Mouse (Mus musculus): ENCODE data around the gene Gfy.
"Not testable (repeated sequence)": the region's sequence is repeated elsewhere in the genome, so short reads cannot be mapped to it uniquely, and the experiment has no call there.

The Gfy gene

DNA sequence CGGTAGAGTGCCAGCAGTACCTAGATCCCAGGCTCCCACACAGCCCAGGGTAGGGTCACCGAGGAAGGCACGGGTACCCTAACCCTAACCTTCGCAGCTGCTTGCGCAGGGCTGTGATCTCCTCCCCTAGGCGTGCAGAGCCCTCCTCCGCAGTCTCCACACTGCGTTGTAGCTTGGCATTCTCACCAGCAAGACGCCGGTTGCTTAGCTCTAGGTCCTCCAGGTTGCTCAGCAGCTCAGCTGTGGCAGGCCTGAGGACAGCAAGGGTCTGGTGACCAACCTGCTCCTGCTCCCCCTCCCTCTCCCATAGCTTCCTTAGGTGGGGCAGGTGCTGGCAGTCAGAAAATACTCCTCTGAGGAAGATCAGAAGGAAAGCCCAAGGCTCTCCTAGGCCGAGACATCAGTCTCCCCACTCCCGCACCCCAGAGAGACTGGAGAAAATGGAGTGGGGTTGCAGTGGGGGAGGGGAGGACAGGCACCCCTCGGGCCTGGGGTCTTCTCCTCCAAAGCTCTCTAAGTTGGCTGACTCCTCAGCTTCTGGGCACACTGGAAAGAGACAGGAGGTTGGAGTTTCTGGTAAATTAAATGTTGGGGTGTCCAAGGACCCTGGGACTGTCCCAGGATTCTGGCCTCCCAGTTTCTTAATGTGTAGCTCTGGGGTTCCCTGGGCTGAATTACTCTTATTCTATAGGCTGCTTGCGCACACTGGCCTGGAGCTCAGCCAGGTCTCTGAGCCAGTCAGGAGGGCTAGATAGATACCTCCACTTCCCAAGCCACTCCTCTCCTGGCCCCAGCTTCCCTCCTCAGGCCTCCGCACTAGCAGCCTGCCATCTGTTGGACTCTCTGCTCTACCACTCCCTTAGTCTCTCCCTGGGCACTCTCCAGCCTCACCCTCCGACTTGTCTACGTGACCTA lies 14.8 kb upstream of the Gfy start:
- no peak for DNase-seq (ENCODE audit: low spot score)

DNA sequence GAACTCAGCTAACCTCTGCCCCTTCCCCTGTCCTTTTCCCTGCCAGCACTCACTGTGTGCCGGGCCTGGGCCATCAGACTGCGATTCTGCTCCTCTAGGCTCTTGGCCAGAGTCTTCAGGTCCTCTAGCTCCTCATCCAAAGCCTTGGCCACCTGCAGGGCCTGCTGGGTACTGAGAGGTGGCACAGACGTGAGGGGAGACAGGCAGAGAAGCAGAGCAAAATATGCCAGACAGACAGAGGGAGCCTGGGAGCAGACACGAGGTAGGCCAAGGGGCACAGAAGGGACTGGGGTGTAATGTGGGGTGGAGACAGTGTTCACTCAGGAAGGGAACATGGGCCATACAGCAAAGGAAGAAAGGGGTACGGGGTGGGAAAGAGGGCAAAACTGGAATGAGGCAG lies 14.0 kb upstream of the Gfy start:
- DNase-seq (ENCODE audit: low spot score): no peak

GRCm38 (mm10) chr7:45192585-45193310 lies 13.4 kb upstream of the Gfy start:
- no peak for DNase-seq (ENCODE audit: low spot score)

GRCm38 (mm10) chr7:45191803-45192363 lies 12.5 kb upstream of the Gfy start:
- DNase-seq (ENCODE audit: low spot score): no peak

DNA sequence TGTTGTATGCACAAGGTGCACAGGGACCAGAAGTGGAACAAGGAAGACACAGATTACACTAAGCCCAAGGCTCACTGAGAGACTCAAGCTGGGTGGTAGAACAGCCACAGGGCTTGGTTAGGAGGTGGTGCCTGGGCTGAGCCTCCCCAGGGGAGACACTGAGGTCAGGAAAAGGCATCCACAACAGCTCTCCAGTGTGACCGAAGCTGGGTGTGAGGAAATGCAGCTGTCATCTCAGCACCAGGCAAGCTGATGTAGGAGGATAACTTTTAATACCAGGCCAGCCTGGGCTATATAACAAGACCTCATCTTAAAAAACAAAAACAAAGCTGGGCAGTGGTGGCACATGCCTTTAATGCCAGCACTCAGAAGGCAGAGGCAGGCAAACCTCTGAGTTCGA lies 11.8 kb upstream of the Gfy start:
- DNase-seq (ENCODE audit: low spot score): no peak

GRCm38 (mm10) chr7:45190186-45190585 lies 10.8 kb upstream of the Gfy start:
- DNase-seq (ENCODE audit: low spot score): no peak

DNA sequence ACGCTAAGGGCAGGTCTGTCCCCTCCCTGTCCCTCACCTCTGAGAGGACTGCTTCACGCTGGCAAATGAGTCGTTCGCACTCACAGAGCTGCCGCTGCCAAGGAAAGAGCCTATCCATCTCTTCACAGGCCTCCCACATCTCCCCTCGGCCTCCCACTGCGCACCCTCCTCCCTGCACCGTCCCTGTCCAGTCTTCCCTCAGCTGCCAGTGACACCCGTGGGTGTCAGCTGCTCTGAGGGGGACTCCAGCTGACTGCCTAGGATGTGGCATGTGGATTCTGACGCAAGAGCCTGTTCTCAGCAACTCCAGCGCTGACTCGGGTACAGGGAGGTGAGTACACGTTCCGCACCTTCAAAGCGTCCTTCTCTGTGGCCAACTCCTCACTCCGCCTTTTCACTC lies 10.2 kb upstream of the Gfy start:
- no peak for DNase-seq (ENCODE audit: low spot score)

DNA sequence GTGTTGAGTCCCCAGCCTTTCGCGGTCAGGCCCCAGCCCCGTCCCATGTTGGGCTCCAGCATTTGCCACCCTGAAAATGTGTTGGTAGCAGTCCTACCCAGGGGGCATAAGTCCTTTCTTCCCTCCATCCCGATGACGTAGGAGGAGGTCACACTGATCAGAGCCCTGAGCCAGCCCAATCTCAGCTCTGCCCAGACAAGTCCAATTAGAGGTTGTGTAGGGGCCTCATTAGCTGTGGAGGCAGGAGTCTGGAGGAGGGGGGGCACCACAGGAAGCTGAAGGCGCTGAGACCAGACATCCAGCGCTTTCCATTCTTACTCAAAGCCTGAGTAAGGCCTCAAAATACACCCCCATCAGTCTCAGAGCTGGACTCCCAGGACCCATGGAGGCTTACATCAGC lies 6.6 kb upstream of the Gfy start:
- DNase-seq (ENCODE audit: low spot score): no peak

DNA sequence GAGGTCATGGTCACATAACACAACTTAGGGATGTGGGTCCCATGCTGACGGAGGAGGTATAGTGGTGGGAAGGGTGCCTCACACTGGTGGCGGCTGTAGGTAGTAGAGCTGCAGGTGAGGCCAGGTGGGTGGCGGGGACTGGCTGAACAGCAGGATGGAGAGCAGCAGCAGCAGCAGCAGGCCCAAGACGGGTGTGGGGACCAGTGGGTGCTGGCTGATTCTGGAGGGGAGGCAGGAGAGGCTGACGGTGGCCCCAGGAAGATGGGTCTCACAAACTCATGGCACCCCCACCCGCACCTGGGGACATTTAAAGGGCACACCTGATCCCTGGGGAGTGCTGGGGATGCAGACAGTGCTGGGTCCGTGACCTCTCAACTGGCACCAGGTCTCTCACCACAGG lies 4.3 kb upstream of the Gfy start:
- DNase-seq (ENCODE audit: low spot score): no peak

DNA sequence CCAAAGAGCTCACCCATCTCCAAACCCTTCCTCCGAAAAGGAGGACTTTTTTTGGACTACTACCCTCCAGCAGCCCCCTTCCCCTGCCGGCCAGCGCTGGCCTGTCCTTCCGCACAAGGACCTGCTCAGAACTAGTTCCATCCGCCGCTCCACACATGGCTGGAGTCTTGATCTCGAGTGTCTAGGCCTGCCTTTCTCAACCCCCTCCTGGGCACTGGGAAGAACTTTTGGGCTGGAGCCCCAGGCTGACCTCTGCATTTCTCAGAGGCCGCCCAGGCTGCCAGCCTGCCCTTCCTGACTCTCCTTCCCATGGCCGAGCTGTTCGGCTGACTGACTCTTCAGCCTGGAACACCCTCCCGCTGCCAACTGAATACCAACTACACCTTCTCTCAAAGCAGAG lies 3.2 kb upstream of the Gfy start:
- DNase-seq (ENCODE audit: low spot score): no peak

GRCm38 (mm10) chr7:45182199-45182601 lies 2.8 kb upstream of the Gfy start:
- peak; percentile 59 for DNase-seq (ENCODE audit: low spot score)

- no peak for DNase-seq (ENCODE audit: low spot score)
Measured at GRCm38 (mm10) chr7:45181540-45181939, 2.2 kb upstream of the Gfy start.

DNA sequence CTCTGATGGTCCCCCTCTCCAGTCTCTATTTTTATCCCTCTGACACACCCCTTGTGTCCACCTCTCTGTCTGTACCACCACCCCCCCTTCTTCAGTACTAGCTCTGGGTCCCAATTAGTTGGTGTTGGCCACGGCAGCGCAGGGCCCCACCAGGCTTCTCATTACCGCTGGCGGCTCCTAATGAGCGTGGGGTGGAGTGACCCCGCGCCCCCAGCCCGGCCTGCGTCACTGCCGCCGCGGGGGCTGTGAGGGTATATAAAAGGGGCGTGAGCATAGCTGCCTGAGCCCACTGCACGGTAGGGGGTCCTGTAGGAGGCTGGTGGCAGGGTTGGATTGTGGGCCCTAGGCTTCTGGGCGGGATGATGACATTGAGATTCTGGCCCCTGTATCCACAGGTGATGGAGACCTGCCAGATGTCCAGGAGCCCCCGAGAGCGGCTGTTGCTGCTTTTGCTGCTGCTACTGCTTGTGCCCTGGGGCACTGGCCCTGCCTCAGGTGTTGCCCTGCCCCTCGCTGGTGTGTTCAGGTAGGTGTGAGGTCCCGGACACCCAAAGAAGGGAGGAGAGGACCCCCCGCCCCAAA lies 1.6 kb upstream of the Gfy start, which contains the start of gene Pth2:
Pth2 (plus strand) TSS at position 100 of the 582 bp plus-strand sequence.
- DNase-seq (ENCODE audit: low spot score): no peak

- DNase-seq (ENCODE audit: low spot score): no peak
Measured at GRCm38 (mm10) chr7:45178550-45178949, 819 bp downstream of the Gfy start.

DNA sequence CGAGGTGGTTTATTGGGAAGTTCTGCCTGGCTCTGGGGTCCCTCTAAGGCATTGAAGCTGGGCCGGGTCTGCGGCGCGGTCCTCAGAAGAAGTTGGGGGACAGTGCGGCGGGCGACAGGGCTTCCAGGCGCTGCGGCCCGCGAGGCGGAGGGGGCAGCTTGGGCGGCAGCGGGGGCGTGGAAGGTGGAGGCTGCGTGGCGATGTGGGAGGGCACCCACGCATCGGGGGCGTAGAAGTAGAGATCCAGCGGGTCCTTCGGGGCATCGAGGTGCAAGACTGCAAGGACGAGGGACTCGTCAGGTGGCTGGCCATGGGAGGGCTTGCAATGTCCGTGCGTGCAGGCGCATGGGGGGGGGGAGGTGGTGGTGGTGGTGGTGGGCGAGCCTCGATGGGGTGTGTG lies 3.0 kb downstream of the Gfy start:
- no peak for DNase-seq (ENCODE audit: low spot score)

- no peak for DNase-seq (ENCODE audit: low spot score)
Measured at GRCm38 (mm10) chr7:45175929-45176328, 3.4 kb downstream of the Gfy start.

DNA sequence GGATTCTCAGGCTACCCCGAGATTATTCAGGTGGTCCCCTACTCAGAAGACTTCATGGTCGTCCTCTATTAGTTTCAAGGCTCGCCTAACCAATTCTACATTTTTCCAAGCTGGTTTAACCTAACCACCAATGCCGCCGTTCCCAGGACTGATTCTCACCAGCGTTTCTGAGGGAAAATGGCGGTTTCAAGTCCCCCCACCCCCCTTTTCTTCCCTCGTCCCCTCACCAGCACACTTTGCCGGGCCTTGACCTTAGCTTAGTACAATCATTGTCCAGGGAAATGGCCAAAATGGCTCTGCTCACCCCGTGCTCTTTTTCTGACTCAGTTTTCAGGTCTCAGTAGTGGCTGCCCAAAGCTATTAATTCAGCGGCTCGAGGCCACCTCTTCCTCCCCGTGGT lies 4.0 kb downstream of the Gfy start:
- no peak for DNase-seq (ENCODE audit: low spot score)

DNA sequence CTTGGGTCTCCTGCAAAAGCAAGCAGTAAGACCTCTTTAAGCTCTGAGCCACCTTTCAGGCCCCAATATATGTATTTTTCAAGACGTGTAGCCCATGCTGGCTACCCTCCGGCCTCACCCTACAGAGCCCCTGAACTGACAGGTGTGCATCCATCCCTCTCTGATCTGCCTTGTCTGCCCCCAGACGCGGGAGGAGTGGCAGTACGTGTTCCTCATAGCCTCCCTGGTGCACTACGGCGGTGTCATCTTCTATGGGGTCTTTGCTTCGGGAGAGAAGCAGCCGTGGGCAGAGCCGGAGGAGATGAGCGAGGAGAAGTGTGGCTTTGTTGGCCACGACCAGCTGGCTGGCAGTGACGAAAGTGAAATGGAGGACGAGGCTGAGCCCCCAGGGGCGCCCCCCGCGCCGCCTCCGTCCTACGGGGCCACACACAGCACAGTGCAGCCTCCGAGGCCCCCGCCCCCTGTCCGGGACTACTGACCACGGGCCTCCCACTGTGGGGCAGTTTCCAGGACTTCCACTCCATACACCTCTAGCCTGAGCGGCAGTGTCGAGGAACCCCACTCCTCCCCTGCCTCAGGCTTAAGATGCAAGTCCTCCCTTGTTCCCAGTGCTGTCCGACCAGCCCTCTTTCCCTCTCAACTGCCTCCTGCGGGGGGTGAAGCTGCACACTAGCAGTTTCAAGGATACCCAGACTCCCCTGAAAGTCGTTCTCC lies 4.6 kb downstream of the Gfy start:
- no peak for DNase-seq (ENCODE audit: low spot score)

DNA sequence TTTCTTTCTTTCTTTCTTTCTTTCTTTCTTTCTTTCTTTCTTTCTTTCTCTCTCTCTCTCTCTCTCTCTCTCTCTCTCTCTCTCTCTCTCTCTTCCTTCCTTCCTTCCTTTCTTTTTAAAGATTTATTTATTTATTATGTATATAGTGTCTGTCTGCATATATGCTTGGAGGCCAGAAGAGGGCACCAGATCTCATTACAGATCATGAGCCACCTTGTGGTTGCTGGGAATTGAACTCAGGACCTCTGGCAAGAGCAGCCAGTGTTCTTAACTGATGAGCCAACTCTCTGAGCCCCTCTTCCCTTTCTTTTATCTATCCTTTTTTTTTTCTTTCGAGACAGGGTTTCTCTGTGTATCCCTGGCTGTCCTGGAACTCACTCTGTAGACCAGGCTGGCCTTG lies 5.6 kb downstream of the Gfy start:
- not testable (repeated sequence) for DNase-seq (ENCODE audit: low spot score)

DNA sequence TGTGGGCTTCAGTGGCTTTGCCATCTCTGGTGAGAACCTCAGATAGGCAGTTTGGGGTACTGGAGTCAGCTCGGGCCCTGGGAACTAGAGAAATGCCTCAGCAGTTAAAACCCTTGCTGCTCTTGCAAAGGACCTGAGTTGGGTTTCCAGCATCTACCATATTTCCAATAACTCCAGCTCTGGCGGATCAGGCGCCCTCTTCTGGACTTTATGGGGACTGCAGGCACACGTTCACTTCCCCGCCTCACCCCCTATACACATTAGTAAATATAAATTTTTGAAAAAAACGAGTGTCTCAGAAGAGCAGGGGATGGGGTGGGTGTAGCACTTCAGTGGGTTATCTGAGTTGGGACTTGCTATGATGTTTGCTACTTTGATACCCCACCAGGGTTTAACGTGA lies 6.4 kb downstream of the Gfy start:
- no peak for DNase-seq (ENCODE audit: low spot score)

DNA sequence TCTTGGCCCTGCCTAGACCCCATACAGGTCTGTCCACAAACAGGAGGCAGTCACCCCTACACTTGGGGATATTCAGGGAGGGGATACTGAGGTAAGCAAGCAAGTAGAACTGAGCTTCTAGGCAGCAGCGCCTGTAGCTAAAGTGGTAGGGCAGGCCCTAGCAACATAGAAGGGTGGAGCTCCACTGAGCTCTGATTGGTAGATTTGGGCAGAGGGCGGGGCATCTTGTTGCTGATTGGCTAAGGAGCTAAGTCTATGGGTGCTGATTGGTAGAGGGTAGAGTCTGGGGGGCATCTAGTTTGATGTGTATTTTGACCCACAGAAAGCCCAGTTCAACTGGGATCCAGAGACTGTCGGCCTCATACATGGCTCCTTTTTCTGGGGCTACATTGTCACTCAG lies 9.9 kb downstream of the Gfy start:
- DNase-seq (ENCODE audit: low spot score): no peak

DNA sequence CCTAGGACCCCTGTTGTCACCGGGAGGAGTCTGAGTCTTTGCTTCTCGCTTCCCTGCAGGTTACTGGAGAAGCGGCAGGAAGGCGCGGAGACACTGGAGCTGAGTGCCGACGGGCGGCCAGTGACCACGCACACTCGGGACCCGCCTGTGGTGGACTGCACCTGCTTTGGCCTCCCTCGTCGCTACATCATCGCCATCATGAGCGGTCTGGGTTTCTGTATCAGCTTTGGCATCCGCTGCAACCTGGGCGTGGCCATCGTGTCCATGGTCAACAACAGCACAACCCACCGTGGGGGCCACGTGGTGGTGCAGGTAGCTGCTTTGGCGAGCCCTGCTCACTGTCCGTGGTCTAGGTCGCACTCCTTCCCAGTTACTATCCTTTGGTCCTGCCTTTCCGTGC lies 10.7 kb downstream of the Gfy start:
- no peak for DNase-seq (ENCODE audit: low spot score)

Measured in ovary, postnatal 10 days (tissue).